Mouse (Mus musculus): ENCODE results near the gene Pde4a. TPM values are rescaled to one million over a fixed set of nuclear protein-coding genes. Genes with fewer than 3 reads are reported as not detected.

Pde4a gene
- polyA plus RNA-seq, 1 experiment from 2014 or later: 4.8 TPM

DNA sequence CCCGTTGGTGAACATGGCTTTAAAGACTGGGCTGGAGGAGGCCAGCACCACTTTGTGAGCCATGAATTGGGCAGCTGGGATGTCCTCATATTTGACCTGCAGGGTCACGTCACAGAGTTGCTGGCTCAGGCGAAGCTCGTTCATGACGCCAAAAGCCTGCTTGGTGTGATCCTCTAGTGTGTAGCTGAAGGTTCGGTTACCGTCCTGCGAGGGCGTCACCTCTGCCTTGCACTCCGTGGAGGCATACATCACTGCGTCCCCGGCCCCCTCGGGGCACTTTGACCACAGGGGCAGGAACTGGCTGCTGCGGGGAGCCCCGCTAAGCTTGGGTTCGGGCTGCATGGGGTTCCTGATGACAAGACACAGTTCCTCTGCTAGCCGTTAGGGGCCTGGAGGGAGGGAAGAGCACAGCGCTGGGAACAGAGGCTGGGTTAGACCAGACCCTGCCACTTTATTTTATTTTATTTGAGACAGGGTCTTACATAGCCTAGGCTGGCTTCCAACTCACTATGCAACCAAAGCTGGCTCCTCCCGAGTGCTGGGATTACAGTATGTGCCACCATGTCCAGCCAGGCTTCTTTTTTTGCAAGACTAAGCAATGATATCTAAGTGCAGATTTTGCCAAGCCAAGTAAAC, 72.0 kb downstream of the Pde4a start:
- Histone ChIP-seq H3K27ac (peak overlapping the region; percentile 96), H3K36me3 (peaks cover 44% of the 10 kb centered on the region), H3K4me2 (peak overlapping the region; percentile 78), H3K9ac (replicated peaks) (peak overlapping the region; percentile 97), H3K4me1 (replicated peaks) (peaks cover 21% of the 10 kb centered on the region), H3K4me3 (replicated peaks) (peak overlapping the region; percentile 93), H3K27me3 (peaks cover 8% of the 10 kb centered on the region), H3K9me3 (no peaks in the 10 kb centered on the region)
- peak; percentile 28; the same call in 1 of the 2 replicates for ATAC-seq (ENCODE audit: insufficient number of reproducible peaks, insufficient read depth, low FRiP score, low TSS enrichment, low read depth)
- WGBS: 18% methylated on average over 19 of the region's 19 CpGs

DNA sequence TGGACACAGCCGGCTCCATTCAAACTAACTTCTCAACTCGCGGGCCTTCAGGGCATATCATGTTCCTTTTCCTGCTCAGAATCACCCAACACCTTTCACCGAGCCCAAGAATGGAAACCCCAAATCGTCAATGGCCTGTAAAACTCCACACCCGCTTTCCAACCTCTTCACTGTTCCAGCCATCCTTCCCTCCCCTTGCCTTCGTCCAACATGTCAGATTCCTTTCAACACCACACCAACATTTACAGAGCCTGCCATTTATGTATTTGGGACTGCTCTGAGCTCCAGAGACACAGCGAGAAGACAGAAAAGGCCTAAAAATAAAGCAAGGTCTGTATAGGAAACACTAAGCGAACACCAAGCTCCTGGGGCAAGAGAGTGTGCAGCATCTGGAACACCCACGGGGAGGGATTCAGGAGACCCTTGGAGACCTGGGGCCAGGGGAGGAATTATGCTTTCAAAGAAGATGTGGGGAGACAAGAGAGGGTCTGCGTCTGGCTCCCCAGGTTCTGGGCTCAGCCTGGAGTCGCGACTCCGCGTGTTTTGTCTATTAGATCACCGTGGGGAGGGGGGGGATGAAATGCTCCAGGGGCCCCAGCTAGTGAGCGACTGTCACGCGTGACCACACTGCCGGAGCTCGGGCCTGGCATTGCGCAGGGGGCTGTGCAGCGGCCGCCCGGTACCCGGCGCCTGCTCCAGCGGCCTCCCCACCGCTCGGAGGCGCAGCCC, 72.7 kb downstream of the Pde4a start:
- peaks cover 4% of the 10 kb centered on the region for H3K9me3 ChIP-seq
- H3K9ac ChIP-seq (replicated peaks): peak overlapping the region; percentile 97
- peak overlapping the region; percentile 93 for H3K4me3 ChIP-seq (replicated peaks)
- 1% methylated on average over 29 of the region's 31 CpGs for WGBS
- H3K4me2 ChIP-seq: peak overlapping the region; percentile 78
- peaks cover 15% of the 10 kb centered on the region for H3K27me3 ChIP-seq
- peak overlapping the region; percentile 96 for H3K27ac ChIP-seq
- peaks cover 21% of the 10 kb centered on the region for H3K4me1 ChIP-seq (replicated peaks)
- H3K36me3 ChIP-seq: peaks cover 37% of the 10 kb centered on the region
- peak; percentile 6; the same call in 1 of the 2 replicates for ATAC-seq (ENCODE audit: insufficient number of reproducible peaks, insufficient read depth, low FRiP score, low TSS enrichment, low read depth)

DNA sequence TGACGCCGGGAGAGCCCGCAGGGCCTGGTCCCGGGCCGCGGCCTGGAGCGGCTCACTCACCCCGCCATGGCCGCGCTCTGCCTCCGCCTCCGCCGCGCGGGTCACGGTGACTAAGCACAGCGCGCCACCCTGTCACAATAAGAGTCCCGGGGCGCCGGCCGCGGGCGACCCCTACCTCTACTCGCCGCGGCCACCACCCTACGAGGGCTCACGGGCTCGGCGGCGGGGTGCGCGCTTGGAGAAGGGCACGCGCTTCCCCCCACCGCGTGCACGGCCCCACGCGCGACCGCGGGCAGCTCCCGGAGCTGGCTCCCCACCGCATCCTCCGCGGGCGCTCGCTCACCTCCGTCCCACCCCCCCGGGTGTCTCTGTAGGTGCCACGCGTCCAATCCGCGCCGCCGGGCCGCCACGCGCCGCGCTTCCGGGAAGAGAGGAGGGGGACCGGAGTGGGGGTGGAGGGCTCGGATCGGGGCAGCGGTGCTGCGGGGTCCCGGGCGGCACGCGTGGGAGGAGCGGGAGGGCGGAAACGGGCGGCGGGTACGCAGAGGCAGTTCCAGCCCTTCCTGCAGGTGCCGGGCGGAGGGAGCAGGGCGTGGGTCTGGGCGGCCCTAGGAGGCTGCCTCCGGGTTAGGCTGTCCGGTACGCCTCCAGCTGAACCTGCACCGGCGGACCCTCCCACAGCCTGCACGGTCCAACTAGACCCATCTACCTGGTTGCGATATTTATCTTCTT, 73.4 kb downstream of the Pde4a start, which contains the start of gene Keap1:
TSS of gene Keap1 (minus strand) at position 629 of the 732 bp plus-strand sequence.
- Histone ChIP-seq H3K4me3 (replicated peaks) (peak within 1 kb of the TSS; percentile 93), H3K27me3 (peaks cover 22% of the 10 kb centered on the region), H3K4me2 (peak within 1 kb of the TSS; percentile 78), H3K4me1 (replicated peaks) (peaks cover 23% of the 10 kb centered on the region), H3K36me3 (peaks cover 30% of the 10 kb centered on the region), H3K27ac (peak within 1 kb of the TSS; percentile 96), H3K9me3 (peaks cover 4% of the 10 kb centered on the region), H3K9ac (replicated peaks) (peak within 1 kb of the TSS; percentile 97)
- 1% methylated on average over 89 of the region's 90 CpGs for WGBS
- peak; percentile 75 for ATAC-seq (ENCODE audit: insufficient number of reproducible peaks, insufficient read depth, low FRiP score, low TSS enrichment, low read depth)

GRCm38 (mm10) chr9:21239465-21239848, 73.9 kb downstream of the Pde4a start:
- peaks cover 4% of the 10 kb centered on the region for H3K9me3 ChIP-seq
- H3K9ac ChIP-seq (replicated peaks): peak overlapping the region; percentile 97
- peaks cover 29% of the 10 kb centered on the region for H3K4me1 ChIP-seq (replicated peaks)
- H3K4me3 ChIP-seq (replicated peaks): peak overlapping the region; percentile 93
- no peak for ATAC-seq (ENCODE audit: insufficient number of reproducible peaks, insufficient read depth, low FRiP score, low TSS enrichment, low read depth)
- H3K36me3 ChIP-seq: peaks cover 24% of the 10 kb centered on the region
- H3K27ac ChIP-seq: peak overlapping the region; percentile 96; the same call in 1 of the 2 replicates
- H3K27me3 ChIP-seq: peaks cover 28% of the 10 kb centered on the region
- H3K4me2 ChIP-seq: peak overlapping the region; percentile 78
- WGBS: 44% methylated on average over 4 of the region's 4 CpGs

- H3K9me3 ChIP-seq: peaks cover 4% of the 10 kb centered on the region
- no peak for ATAC-seq (ENCODE audit: insufficient number of reproducible peaks, insufficient read depth, low FRiP score, low TSS enrichment, low read depth)
Observed at GRCm38 (mm10) chr9:21241343-21241742, 75.8 kb downstream of the Pde4a start.

DNA sequence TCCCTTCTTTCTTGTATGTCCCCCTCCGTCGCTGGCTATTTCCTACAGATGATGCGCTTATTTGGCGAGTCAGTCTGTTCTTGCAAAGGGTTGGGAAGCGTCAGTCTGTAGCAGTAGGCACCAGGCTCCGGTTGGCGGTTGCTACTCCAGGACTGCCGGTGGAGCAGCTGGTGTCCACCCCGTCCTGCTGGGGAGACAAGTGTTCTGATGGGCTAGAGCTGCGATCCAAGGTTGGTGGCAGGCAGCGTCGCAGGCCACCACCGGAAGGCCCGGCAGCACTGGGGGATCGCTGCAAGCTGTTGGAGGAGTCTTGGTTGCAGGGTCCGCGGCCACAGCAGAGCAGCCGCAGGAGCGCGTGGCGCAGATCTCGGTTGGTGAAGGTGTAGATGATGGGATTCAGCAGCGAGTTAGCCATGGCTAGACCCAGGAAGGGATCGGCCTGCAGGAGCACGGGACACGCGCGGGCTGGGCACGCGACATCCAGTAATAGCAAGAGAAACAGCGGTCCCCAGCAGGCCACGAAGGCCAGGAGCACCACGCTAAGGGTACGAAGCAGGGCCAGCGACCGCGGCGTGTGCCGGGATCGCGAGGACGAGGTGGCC, 78.4 kb downstream of the Pde4a start:
- Histone ChIP-seq H3K9me3 (peaks cover 4% of the 10 kb centered on the region), H3K4me3 (replicated peaks) (peak overlapping the region; percentile 53), H3K4me2 (peak overlapping the region; percentile 93), H3K27me3 (peaks cover 72% of the 10 kb centered on the region), H3K4me1 (replicated peaks) (peaks cover 30% of the 10 kb centered on the region), H3K9ac (replicated peaks) (peak overlapping the region; percentile 59), H3K27ac (no peak overlapping the region), H3K36me3 (no peaks in the 10 kb centered on the region)
- WGBS: 10% methylated on average over 42 of the region's 42 CpGs
- no peak for ATAC-seq (ENCODE audit: insufficient number of reproducible peaks, insufficient read depth, low FRiP score, low TSS enrichment, low read depth)

More at GRCm38 (mm10) chr9:21241343-21241742, 75.8 kb downstream of the Pde4a start:
- no peak overlapping the region for H3K4me2 ChIP-seq
- H3K9ac ChIP-seq (replicated peaks): no peak overlapping the region
- WGBS: 9% methylated on average over 11 of the region's 11 CpGs
- H3K27me3 ChIP-seq: peaks cover 47% of the 10 kb centered on the region
- peaks cover 8% of the 10 kb centered on the region for H3K36me3 ChIP-seq
- no peak overlapping the region for H3K27ac ChIP-seq
- no peak overlapping the region for H3K4me3 ChIP-seq (replicated peaks)
- peaks cover 36% of the 10 kb centered on the region for H3K4me1 ChIP-seq (replicated peaks)

GRCm38 (mm10) chr9:21244428-21245112, 79.1 kb downstream of the Pde4a start:
- Histone ChIP-seq H3K27ac (no peak overlapping the region), H3K4me1 (replicated peaks) (peaks cover 26% of the 10 kb centered on the region), H3K9me3 (peaks cover 4% of the 10 kb centered on the region), H3K4me3 (replicated peaks) (peak overlapping the region; percentile 53), H3K27me3 (peaks cover 78% of the 10 kb centered on the region), H3K4me2 (peak overlapping the region; percentile 93), H3K36me3 (no peaks in the 10 kb centered on the region), H3K9ac (replicated peaks) (peak overlapping the region; percentile 59)
- no peak for ATAC-seq (ENCODE audit: insufficient number of reproducible peaks, insufficient read depth, low FRiP score, low TSS enrichment, low read depth)
- WGBS: under 1% methylated on average over 72 of the region's 72 CpGs

DNA sequence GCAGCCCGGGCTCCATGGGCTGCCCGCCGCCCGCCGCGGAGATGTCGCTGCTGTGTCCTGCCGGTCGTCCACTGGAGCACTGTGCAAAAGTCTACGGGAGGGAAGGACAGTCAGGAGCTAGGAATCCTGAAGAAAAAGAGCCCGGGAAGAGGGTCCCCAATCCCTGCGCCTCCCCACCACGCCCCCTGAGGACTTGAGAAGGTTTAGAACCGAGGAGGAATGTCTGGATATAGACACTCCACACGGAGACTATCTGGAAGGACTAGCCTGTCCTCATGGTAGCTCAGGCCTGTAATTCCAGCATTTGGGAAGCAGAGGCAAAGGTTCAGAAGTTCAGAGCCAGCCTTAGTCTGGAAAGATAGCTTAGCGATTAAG, 79.6 kb downstream of the Pde4a start:
- Histone ChIP-seq H3K36me3 (no peaks in the 10 kb centered on the region), H3K27ac (no peak overlapping the region), H3K4me1 (replicated peaks) (peaks cover 30% of the 10 kb centered on the region), H3K27me3 (peaks cover 83% of the 10 kb centered on the region), H3K4me3 (replicated peaks) (peak overlapping the region; percentile 53), H3K9ac (replicated peaks) (peak overlapping the region; percentile 59), H3K9me3 (peaks cover 4% of the 10 kb centered on the region), H3K4me2 (peak overlapping the region; percentile 93)
- ATAC-seq (ENCODE audit: insufficient number of reproducible peaks, insufficient read depth, low FRiP score, low TSS enrichment, low read depth): no peak
- WGBS: 2% methylated on average over 16 of the region's 16 CpGs

DNA sequence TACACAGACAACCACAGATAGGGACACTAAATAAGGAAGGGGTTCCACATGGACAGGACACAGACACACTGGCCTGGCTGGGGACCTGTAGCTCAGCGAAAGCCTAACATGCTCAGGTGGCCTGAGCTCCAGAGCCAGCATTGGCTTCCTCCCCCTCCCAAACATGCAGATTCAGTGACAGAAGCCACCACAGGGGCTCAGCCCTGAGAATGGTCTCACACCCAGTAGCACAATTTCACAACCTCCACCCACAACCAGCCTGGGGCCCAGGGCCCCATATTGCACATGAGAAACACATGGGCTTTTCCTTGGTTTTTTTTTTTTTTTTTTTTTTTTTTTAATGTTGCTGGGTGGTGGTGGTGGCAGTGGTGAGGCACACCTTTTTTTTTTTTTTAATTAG, 80.8 kb downstream of the Pde4a start:
- WGBS: 71% methylated on average over 1 of the region's 1 CpGs
- H3K27ac ChIP-seq: no peak overlapping the region
- no peak for ATAC-seq (ENCODE audit: insufficient number of reproducible peaks, insufficient read depth, low FRiP score, low TSS enrichment, low read depth)

GRCm38 (mm10) chr9:21248326-21248725, 82.8 kb downstream of the Pde4a start, which contains the start of gene S1pr5:
Gene S1pr5 (minus strand): TSS chr9:21248443.
- no peak within 1 kb of the TSS for H3K27ac ChIP-seq
- under 1% methylated on average over 30 of the region's 30 CpGs for WGBS
- H3K36me3 ChIP-seq: no peaks in the 10 kb centered on the region
- H3K9ac ChIP-seq (replicated peaks): no peak within 1 kb of the TSS
- H3K4me2 ChIP-seq: peak within 1 kb of the TSS; percentile 51
- peak within 1 kb of the TSS; percentile 29 for H3K4me3 ChIP-seq (replicated peaks)
- H3K27me3 ChIP-seq: peaks cover 95% of the 10 kb centered on the region
- ATAC-seq (ENCODE audit: insufficient number of reproducible peaks, insufficient read depth, low FRiP score, low TSS enrichment, low read depth): no peak
- no peaks in the 10 kb centered on the region for H3K9me3 ChIP-seq
- peaks cover 36% of the 10 kb centered on the region for H3K4me1 ChIP-seq (replicated peaks)

More for the DNA sequence above, 80.8 kb downstream of the Pde4a start:
- H3K4me2 ChIP-seq: no peak overlapping the region
- peaks cover 39% of the 10 kb centered on the region for H3K4me1 ChIP-seq (replicated peaks)
- H3K4me3 ChIP-seq (replicated peaks): no peak overlapping the region
- H3K27me3 ChIP-seq: peaks cover 96% of the 10 kb centered on the region
- peaks cover 4% of the 10 kb centered on the region for H3K9me3 ChIP-seq
- no peak overlapping the region for H3K9ac ChIP-seq (replicated peaks)
- H3K36me3 ChIP-seq: no peaks in the 10 kb centered on the region

All from limb, embryonic 12.5 days (tissue).